Mouse (Mus musculus) liver, embryonic 14.5 days (tissue): ENCODE results near the gene Magea6. TPM values are rescaled to one million over a fixed set of nuclear protein-coding genes. Genes with fewer than 3 reads are reported as not detected.
"Not testable (repeated sequence)": the region's sequence is repeated elsewhere in the genome, so short reads cannot be mapped to it uniquely, and the experiment has no call there.

Experiments used
- ATAC-seq: fragments of 200-750 bp; cut with Nextera tagmentation; 2 replicates; pipeline ENCODE4 v1.8.0; 2017; ENCODE audit warnings: moderate number of reproducible peaks, mild to moderate bottlenecking, moderate library complexity; ENCODE audit not compliant: insufficient read depth
- DNase-seq, 3 experiments: peaks; one replicate each; pipeline ENCODE4 v3.0.0-alpha.2; 2012 to 2013; ENCODE audit warnings: low read depth in 3 of 3, low spot score in 3 of 3
- H3K27ac ChIP-seq: fragments of 300-500 bp; sonication (generic); 2 replicates; pipeline ENCODE4 v1.5.1; 2014; ENCODE audit warnings: moderate library complexity, mild to moderate bottlenecking, control low read depth, inconsistent platforms
- H3K27me3 ChIP-seq: fragments of 300-500 bp; sonication (generic); 2 replicates; pipeline ENCODE4 v1.6.1; 2014; ENCODE audit warnings: mild to moderate bottlenecking, low read length, moderate library complexity; ENCODE audit not compliant: control insufficient read depth, insufficient read depth
- H3K36me3 ChIP-seq: fragments of 300-500 bp; sonication (generic); replicated peaks from 2 replicates; pipeline ENCODE4 v1.6.1; 2014; ENCODE audit warnings: low read depth; ENCODE audit not compliant: control insufficient read depth, insufficient read depth
- H3K4me1 ChIP-seq, 2 experiments: fragments of 200-500 bp in 1 of 2; fragments of 300-500 bp in 1 of 2; sonication (generic) in 1 of 2; replicated peaks; 2 replicates each; pipeline ENCODE4 v1.6.1; 2012 to 2014; ENCODE audit warnings: antibody characterized with exemption in 1 of 2, inconsistent platforms in 1 of 2, low read length in 1 of 2; ENCODE audit not compliant: control insufficient read depth in 2 of 2, insufficient read depth in 2 of 2
- H3K4me2 ChIP-seq: fragments of 300-500 bp; sonication (generic); 2 replicates; pipeline ENCODE4 v1.6.1; 2014; ENCODE audit warnings: low read depth, mild to moderate bottlenecking, control low read depth, moderate library complexity
- H3K4me3 ChIP-seq, 2 experiments: fragments of 200-500 bp in 1 of 2; fragments of 300-500 bp in 1 of 2; sonication (generic) in 1 of 2; 2 replicates each; pipeline ENCODE4 v1.5.1; 2012 to 2014; ENCODE audit warnings: low read depth in 2 of 2, low read length in 2 of 2, mild to moderate bottlenecking in 2 of 2, control low read depth in 1 of 2, inconsistent platforms in 1 of 2, moderate library complexity in 1 of 2; ENCODE audit not compliant: insufficient read depth in 1 of 2
- H3K9ac ChIP-seq: fragments of 300-500 bp; sonication (generic); replicated peaks from 2 replicates; pipeline ENCODE4 v1.6.1; 2014; ENCODE audit warnings: mild to moderate bottlenecking, control low read depth, moderate library complexity
- H3K9me3 ChIP-seq: fragments of 300-500 bp; sonication (generic); 2 replicates; pipeline ENCODE4 v1.6.1; 2016; ENCODE audit warnings: low read length, mixed read lengths; ENCODE audit not compliant: control insufficient read depth
- WGBS: fragments of 180-500 bp; shearing (Covaris S2); extraction: QIAGEN DNeasy Blood & Tissue Kit; methylation state at CpG from one replicate; pipeline ENCODE4 v1.1.7; 2014; ENCODE audit not compliant: insufficient replicate concordance; 5-methylcytosine and 5-hydroxymethylcytosine counted together
- polyA plus RNA-seq, 2 experiments: library from polyadenylated mRNA; depleted of rRNA in 1 of 2; stranded (reverse) in 1 of 2; unstranded in 1 of 2; fragments of >200 nt; fragmentation: Nextera tagmentation in 1 of 2; extraction: Ambion mirVana in 1 of 2; gene quantifications; 2 replicates each; pipeline versions ENCODE4 v1.2.1 to v1.2.3; 2012 to 2014

The Magea6 gene
- polyA plus RNA-seq (2012; rRNA removed) (not detected in 2 replicates), polyA plus RNA-seq (2014; fragmentation: Nextera tagmentation; extraction: Ambion mirVana) (not detected in 2 replicates)

DNA sequence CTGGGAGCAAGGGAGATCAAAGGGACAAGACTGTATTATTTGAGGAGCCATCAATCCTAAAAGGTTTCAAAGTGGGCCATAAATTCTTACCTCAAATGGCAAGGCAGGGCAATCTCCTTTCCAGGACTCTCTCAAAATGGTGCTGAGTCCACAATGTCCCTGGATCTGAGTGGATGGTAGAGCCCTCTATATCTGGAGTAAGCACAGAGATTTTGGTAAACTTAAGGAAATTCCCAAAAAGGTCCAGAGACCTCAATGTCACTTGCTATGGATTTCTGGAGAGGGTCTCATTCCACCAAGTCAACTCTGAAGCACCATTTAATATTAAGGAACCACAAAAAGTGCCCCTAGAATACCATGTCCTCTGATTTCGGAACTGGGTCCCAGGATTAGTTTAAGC lies at the start of gene Magea6:
Gene Magea6 (minus strand): TSS at position 101 of the 400 bp plus-strand sequence.
- ATAC-seq, H3K9me3 ChIP-seq, H3K27me3 ChIP-seq, H3K4me1 ChIP-seq, H3K4me3 ChIP-seq, H3K4me2 ChIP-seq, DNase-seq, H3K36me3 ChIP-seq, H3K9ac ChIP-seq, H3K27ac ChIP-seq: not testable (repeated sequence)
- 30% methylated on average over 1 of the region's 1 CpGs for WGBS

GRCm38 (mm10) chrX:154949405-154949804 lies 13.6 kb upstream of the Magea6 start, which contains the start of gene Magea3:
Gene Magea3, minus strand, starts transcription at chrX:154949505.
- H3K4me3 ChIP-seq, H3K4me1 ChIP-seq, H3K27ac ChIP-seq, H3K9ac ChIP-seq, ATAC-seq, DNase-seq, H3K4me2 ChIP-seq, H3K36me3 ChIP-seq, H3K27me3 ChIP-seq, H3K9me3 ChIP-seq: not testable (repeated sequence)
- WGBS, result 42% methylated on average over 1 of the region's 1 CpGs

DNA sequence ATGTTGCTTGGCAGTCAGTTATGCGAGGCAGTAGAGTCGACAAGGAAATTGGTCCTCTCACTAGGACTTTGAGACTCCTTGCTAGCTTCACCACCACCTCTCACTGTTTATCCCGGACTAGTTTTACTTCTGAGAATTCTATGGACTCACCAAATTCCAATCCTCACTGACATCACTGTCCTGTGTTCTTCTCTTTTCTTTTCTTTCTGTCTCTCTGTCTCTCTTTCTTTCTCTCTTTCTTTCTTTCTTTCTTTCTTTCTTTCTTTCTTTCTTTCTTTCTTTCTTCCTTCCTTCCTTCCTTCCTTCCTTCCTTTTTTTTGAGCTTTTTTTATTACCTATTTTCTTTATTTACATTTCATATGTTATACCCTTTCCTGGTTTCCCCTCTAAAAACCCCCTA lies 45.6 kb downstream of the Magea6 start, which contains the start of gene Cldn34b1:
Gene Cldn34b1 (minus strand): TSS at position 101 of the 400 bp plus-strand sequence.
- H3K27me3 ChIP-seq, H3K9ac ChIP-seq, ATAC-seq, H3K4me1 ChIP-seq, H3K36me3 ChIP-seq, H3K9me3 ChIP-seq, H3K4me2 ChIP-seq, DNase-seq, H3K4me3 ChIP-seq, H3K27ac ChIP-seq: not testable (repeated sequence)
- 69% methylated on average over 3 of the region's 3 CpGs for WGBS

Other genes starting within 250 kb of the Magea6 start
- not detected in 2 replicates for gene Cldn34b1, start 45.7 kb downstream of the Magea6 start, polyA plus RNA-seq (2012; rRNA removed)
- gene Cldn34b1, start 45.7 kb downstream of the Magea6 start, polyA plus RNA-seq (2014; fragmentation: Nextera tagmentation; extraction: Ambion mirVana), result not detected in 2 replicates
- not detected in 2 replicates for gene Magea3, start 13.5 kb upstream of the Magea6 start, polyA plus RNA-seq (2012; rRNA removed)
- gene Magea3, start 13.5 kb upstream of the Magea6 start, polyA plus RNA-seq (2014; fragmentation: Nextera tagmentation; extraction: Ambion mirVana), result not detected in 2 replicates
- gene Magea8, start 59.9 kb upstream of the Magea6 start, polyA plus RNA-seq (2012; rRNA removed), result not detected in 2 replicates
- gene Magea8, start 59.9 kb upstream of the Magea6 start, polyA plus RNA-seq (2014; fragmentation: Nextera tagmentation; extraction: Ambion mirVana), result not detected in 2 replicates
- gene Magea5, start 127.2 kb upstream of the Magea6 start, polyA plus RNA-seq (2012; rRNA removed), result not detected in 2 replicates
- gene Magea5, start 127.2 kb upstream of the Magea6 start, polyA plus RNA-seq (2014; fragmentation: Nextera tagmentation; extraction: Ambion mirVana), result not detected in 2 replicates
- not detected in 2 replicates for gene Magea1, start 153.8 kb upstream of the Magea6 start, polyA plus RNA-seq (2012; rRNA removed)
- not detected in 2 replicates for gene Magea1, start 153.8 kb upstream of the Magea6 start, polyA plus RNA-seq (2014; fragmentation: Nextera tagmentation; extraction: Ambion mirVana)
- gene Magea2, start 157.7 kb upstream of the Magea6 start, polyA plus RNA-seq (2012; rRNA removed), result not detected in 2 replicates
- not detected in 2 replicates for gene Magea2, start 157.7 kb upstream of the Magea6 start, polyA plus RNA-seq (2014; fragmentation: Nextera tagmentation; extraction: Ambion mirVana)
- not detected in 2 replicates for gene Cldn34b2, start 192.4 kb upstream of the Magea6 start, polyA plus RNA-seq (2012; rRNA removed)
- gene Cldn34b2, start 192.4 kb upstream of the Magea6 start, polyA plus RNA-seq (2014; fragmentation: Nextera tagmentation; extraction: Ambion mirVana), result not detected in 2 replicates